Mouse (Mus musculus) myocyte (in vitro differentiated cells): ENCODE results near the gene Nos1ap.

Experiments
- CEBPB ChIP-seq: IDR thresholded peaks from 2 replicates; pipeline ENCODE4 v1.6.1; 2011; ENCODE audit warnings: mild to moderate bottlenecking, moderate library complexity; ENCODE audit not compliant: poor library complexity, insufficient read depth, severe bottlenecking
- E2F4 ChIP-seq: IDR thresholded peaks from one replicate; pipeline ENCODE4 v1.6.1; 2011; ENCODE audit warnings: mild to moderate bottlenecking, control low read depth, moderate library complexity; ENCODE audit not compliant: insufficient read depth
- MYOG ChIP-seq, 3 experiments: IDR thresholded peaks; one replicate each; pipeline ENCODE4 v1.6.1; 2011; ENCODE audit warnings: control low read depth in 2 of 3, low read depth in 2 of 3, mild to moderate bottlenecking in 2 of 3; ENCODE audit not compliant: insufficient read length in 2 of 3, control insufficient read depth in 1 of 3, insufficient read depth in 1 of 3
- POLR2A ChIP-seq: IDR thresholded peaks from one replicate; pipeline ENCODE4 v1.6.1; 2011; ENCODE audit warnings: low read depth, mild to moderate bottlenecking, control low read depth, moderate library complexity; ENCODE audit not compliant: insufficient read length
- USF1 ChIP-seq: IDR thresholded peaks from one replicate; pipeline ENCODE4 v1.6.1; 2011; ENCODE audit warnings: low read depth, mild to moderate bottlenecking, control low read depth, moderate library complexity

GRCm38 (mm10) chr1:170556696-170557095 lies 33.0 kb downstream of the Nos1ap start:
- TF ChIP-seq USF1 (no peak), CEBPB (no peak), POLR2A (no peak), MYOG (IDR thresholded peaks at IDR 0.05; ENCODE audit: control insufficient read depth in 1 of 3, insufficient read depth in 1 of 3, insufficient read length in 2 of 3, low read depth in 2 of 3) (no peak), E2F4 (no peak)
